Mouse (Mus musculus) embryonic fibroblast, embryonic 13.5 days (primary cell): ENCODE results near the gene Ears2.

Experiments used
- CTCF ChIP-seq: IDR thresholded peaks from 2 replicates; pipeline ENCODE4 v1.5.1; 2011; ENCODE audit warnings: mild to moderate bottlenecking, control low read depth, low read length, moderate library complexity, borderline replicate concordance; ENCODE audit not compliant: insufficient read depth
- POLR2A ChIP-seq: IDR thresholded peaks from 2 replicates; pipeline ENCODE4 v1.6.1; 2011; ENCODE audit warnings: low read depth, mild to moderate bottlenecking, control low read depth, low read length, moderate library complexity

- TF ChIP-seq POLR2A (no peak), CTCF (no peak)
Observed at GRCm38 (mm10) chr7:122081071-122081470, 14.0 kb upstream of the Ears2 start.
